Mouse (Mus musculus) midbrain, embryonic 10.5 days (tissue): ENCODE measurements around the gene Nepro. TPM values are rescaled to one million over a fixed set of nuclear protein-coding genes. Genes with fewer than 3 reads are reported as not detected.
A peak's percentile ranks its signal among the peaks of the same experiment; 100 is the strongest.

ENCODE experiments used
- DNase-seq: peaks from one replicate; pipeline ENCODE4 v3.0.0-alpha.2; 2017; ENCODE audit warnings: low spot score
- H3K27ac ChIP-seq: fragments of 300-500 bp; sonication (generic); replicated peaks from 2 replicates; pipeline ENCODE4 v1.5.1; 2016; ENCODE audit warnings: mild to moderate bottlenecking
- H3K27me3 ChIP-seq: fragments of 300-500 bp; sonication (generic); 2 replicates; pipeline ENCODE4 v1.6.1; 2016; ENCODE audit warnings: low read depth, mild to moderate bottlenecking; ENCODE audit not compliant: poor library complexity, severe bottlenecking
- H3K36me3 ChIP-seq: fragments of 300-500 bp; sonication (generic); 2 replicates; pipeline ENCODE4 v1.6.1; 2016; ENCODE audit warnings: mild to moderate bottlenecking, moderate library complexity
- H3K4me1 ChIP-seq: fragments of 300-500 bp; sonication (generic); 2 replicates; pipeline ENCODE4 v1.6.1; 2016
- H3K4me3 ChIP-seq: fragments of 300-500 bp; sonication (generic); 2 replicates; pipeline ENCODE4 v1.5.1; 2016; ENCODE audit warnings: mild to moderate bottlenecking, moderate library complexity
- H3K9me3 ChIP-seq: fragments of 300-500 bp; sonication (generic); replicated peaks from 2 replicates; pipeline ENCODE4 v1.6.1; 2016; ENCODE audit warnings: mild to moderate bottlenecking
- WGBS: fragments of 180-500 bp; shearing (Covaris S2); methylation state at CpG from one replicate; pipeline ENCODE4 v1.1.7; 2016; 5-methylcytosine and 5-hydroxymethylcytosine counted together
- polyA plus RNA-seq: library from polyadenylated mRNA; unstranded; fragments of >200 nt; fragmentation: Nextera tagmentation; extraction: Ambion mirVana; gene quantifications from 2 replicates; pipeline ENCODE4 v1.2.1, GENCODE M21; 2016

Nepro gene
- polyA plus RNA-seq, 1 experiment from 2014 or later: 14.0 TPM

DNA sequence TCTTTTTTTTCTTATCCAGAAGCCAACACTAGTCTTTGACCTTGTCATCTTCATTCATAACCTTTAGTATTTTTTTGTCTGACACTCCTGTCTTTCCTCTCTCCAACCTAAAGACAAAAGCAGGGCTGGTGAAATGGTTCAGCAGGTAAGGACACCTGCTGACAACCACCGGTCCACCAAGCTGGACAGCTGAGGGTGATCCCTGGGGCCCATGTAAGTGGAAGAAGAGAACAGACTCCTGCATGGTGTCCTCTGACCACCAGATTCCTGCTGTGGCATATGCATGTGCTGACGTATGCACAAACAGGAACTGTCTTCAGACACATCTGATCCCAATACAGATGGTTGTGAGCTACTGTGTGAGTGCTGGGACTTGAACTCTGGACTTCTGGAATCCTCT lies 33.0 kb upstream of the Nepro start:
- no peaks in the 10 kb centered on the region for H3K9me3 ChIP-seq
- WGBS: 79% methylated on average over 2 of the region's 2 CpGs
- H3K36me3 ChIP-seq: no peaks in the 10 kb centered on the region
- no peak overlapping the region for H3K4me3 ChIP-seq
- no peak for DNase-seq
- peaks cover 55% of the 10 kb centered on the region for H3K4me1 ChIP-seq
- no peak overlapping the region for H3K27ac ChIP-seq
- H3K27me3 ChIP-seq: no peaks in the 10 kb centered on the region; the same call in 1 of the 2 replicates

DNA sequence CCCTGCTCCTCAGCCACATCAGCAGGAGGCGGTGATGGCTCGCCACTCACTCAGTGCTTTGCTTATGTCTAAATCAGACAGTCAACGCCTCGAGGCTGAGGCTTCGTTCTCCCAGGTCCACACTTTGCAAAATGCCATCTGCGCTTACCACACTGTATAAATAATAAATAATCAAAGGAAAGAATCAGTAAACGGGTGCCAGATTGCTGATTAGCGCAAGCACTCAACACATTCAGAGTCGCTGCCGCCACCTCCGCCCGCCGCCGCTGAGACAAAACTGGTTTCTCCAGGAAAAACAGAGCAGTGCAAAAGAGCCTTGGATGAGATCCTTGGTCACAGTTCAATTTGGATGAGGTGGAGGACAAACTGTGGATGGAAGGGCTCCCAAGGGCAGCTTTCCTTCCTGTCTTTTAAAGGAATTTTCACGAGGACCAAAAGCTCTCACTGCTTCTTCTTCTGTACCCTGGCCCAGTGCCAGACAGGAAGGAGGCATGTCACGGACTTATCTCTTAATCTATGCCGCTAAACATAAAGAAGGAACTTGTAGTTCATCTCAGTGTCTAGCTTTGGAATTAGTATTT lies 32.5 kb upstream of the Nepro start:
- Histone ChIP-seq H3K4me3 (no peak overlapping the region), H3K4me1 (peaks cover 52% of the 10 kb centered on the region), H3K27ac (peak overlapping the region; percentile 50; the same call in 1 of the 2 replicates), H3K36me3 (no peaks in the 10 kb centered on the region), H3K9me3 (no peaks in the 10 kb centered on the region), H3K27me3 (no peaks in the 10 kb centered on the region; the same call in 1 of the 2 replicates)
- no peak for DNase-seq
- WGBS: 75% methylated on average over 17 of the region's 17 CpGs

DNA sequence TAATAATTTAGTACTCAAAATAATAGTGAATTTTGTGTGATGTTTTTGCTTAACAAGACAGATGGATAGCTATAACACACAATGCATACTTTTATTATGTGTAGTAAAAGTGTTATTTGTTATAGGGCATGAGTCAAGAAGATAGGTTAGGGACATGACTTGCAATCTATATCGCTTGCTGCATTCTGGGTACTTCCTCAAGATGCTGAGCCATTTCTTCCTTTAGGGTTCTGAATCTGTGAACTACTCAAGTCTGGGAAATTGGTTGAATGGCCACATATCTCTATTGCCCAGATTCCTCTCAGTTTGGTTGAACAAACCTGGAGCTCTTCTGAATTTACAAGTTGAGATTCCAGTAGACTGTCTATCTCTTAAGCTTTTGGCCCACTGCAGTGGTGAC lies 31.6 kb upstream of the Nepro start:
- Histone ChIP-seq H3K4me1 (peaks cover 43% of the 10 kb centered on the region), H3K27me3 (no peaks in the 10 kb centered on the region; the same call in 1 of the 2 replicates), H3K9me3 (no peaks in the 10 kb centered on the region), H3K36me3 (no peaks in the 10 kb centered on the region), H3K27ac (no peak overlapping the region), H3K4me3 (no peak overlapping the region)
- WGBS: 87% methylated on average over 1 of the region's 1 CpGs
- DNase-seq: no peak

GRCm38 (mm10) chr16:44693695-44694094 lies 30.4 kb upstream of the Nepro start:
- WGBS: 68% methylated on average over 6 of the region's 6 CpGs
- DNase-seq: no peak

DNA sequence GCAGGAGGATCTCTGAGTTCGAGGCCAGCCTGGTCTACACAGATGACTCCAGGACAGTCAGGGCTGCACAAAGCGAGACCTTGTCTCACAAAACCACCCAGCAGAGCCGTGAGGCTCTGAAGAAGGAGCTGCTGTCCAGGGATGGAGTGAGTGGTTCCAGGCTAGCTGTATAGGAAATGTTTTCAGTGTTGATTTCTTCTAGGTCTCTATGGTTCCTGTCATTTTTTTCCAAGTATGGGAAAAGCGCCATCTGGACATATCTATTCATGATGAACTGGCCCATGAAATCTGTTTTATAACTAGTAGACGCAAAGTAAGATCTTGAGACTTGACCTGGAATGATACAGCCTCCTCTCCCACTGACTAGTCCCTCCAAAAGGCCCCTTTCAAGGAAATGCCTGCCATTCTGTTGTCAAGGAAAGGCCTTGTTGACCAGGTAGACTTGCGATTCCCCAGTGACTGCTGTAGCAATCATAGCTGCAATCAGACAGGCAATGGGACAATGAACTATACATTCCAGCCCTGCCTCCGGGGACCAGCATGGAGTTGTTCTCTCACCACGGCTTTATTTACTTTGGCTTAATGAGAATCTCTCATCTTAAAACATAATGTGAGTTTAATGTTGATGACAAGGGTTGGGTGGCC lies 28.8 kb upstream of the Nepro start:
- Histone ChIP-seq H3K27ac (peak overlapping the region; percentile 1), H3K9me3 (no peaks in the 10 kb centered on the region), H3K4me3 (no peak overlapping the region), H3K27me3 (no peaks in the 10 kb centered on the region), H3K36me3 (no peaks in the 10 kb centered on the region), H3K4me1 (peaks cover 15% of the 10 kb centered on the region; the same call in 1 of the 2 replicates)
- no peak for DNase-seq
- 89% methylated on average over 8 of the region's 8 CpGs for WGBS

More at GRCm38 (mm10) chr16:44693695-44694094, 30.4 kb upstream of the Nepro start:
- no peaks in the 10 kb centered on the region for H3K36me3 ChIP-seq
- peaks cover 32% of the 10 kb centered on the region for H3K4me1 ChIP-seq
- H3K27ac ChIP-seq: no peak overlapping the region
- no peak overlapping the region for H3K4me3 ChIP-seq
- H3K27me3 ChIP-seq: no peaks in the 10 kb centered on the region; the same call in 1 of the 2 replicates
- H3K9me3 ChIP-seq: no peaks in the 10 kb centered on the region

- no peaks in the 10 kb centered on the region for H3K36me3 ChIP-seq
- no peaks in the 10 kb centered on the region for H3K27me3 ChIP-seq
- 62% methylated on average over 12 of the region's 12 CpGs for WGBS
- H3K4me1 ChIP-seq: peaks cover 12% of the 10 kb centered on the region; the same call in 1 of the 2 replicates
- H3K4me3 ChIP-seq: no peak overlapping the region
- no peak for DNase-seq
- peak overlapping the region; percentile 38 for H3K27ac ChIP-seq
- H3K9me3 ChIP-seq: no peaks in the 10 kb centered on the region
Measured at GRCm38 (mm10) chr16:44695859-44696620, 28.1 kb upstream of the Nepro start.

GRCm38 (mm10) chr16:44697473-44698205 lies 26.5 kb upstream of the Nepro start:
- no peak overlapping the region for H3K27ac ChIP-seq
- no peak overlapping the region for H3K4me3 ChIP-seq
- DNase-seq: no peak
- H3K36me3 ChIP-seq: no peaks in the 10 kb centered on the region
- no peaks in the 10 kb centered on the region for H3K27me3 ChIP-seq
- H3K4me1 ChIP-seq: peaks cover 9% of the 10 kb centered on the region
- 94% methylated on average over 5 of the region's 5 CpGs for WGBS
- H3K9me3 ChIP-seq: no peaks in the 10 kb centered on the region

DNA sequence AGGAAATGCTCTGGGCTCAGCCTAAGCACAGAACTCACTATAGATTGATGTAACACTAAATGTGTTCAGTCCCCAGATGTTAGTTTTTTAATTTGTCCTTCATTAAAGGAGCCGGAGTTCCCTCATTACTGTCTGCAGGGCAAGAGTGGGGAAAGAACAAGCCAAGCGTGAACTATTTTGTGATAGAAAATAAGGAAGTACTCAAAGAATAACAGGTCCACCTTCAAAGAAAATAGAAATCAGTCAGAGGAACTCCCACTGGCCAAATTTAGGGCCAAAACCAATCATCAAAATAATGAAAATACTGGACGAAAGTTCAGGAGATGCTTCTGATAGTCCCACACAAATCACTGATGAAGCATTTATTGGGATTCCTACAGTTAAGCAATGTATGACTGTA lies 22.9 kb upstream of the Nepro start:
- H3K36me3 ChIP-seq: no peaks in the 10 kb centered on the region
- H3K27me3 ChIP-seq: no peaks in the 10 kb centered on the region
- 88% methylated on average over 3 of the region's 3 CpGs for WGBS
- no peak for DNase-seq
- peaks cover 12% of the 10 kb centered on the region for H3K4me1 ChIP-seq
- no peak overlapping the region for H3K4me3 ChIP-seq
- H3K27ac ChIP-seq: no peak overlapping the region
- H3K9me3 ChIP-seq: no peaks in the 10 kb centered on the region

GRCm38 (mm10) chr16:44702272-44702671 lies 21.8 kb upstream of the Nepro start:
- Histone ChIP-seq H3K4me1 (peaks cover 10% of the 10 kb centered on the region; the same call in 1 of the 2 replicates), H3K36me3 (no peaks in the 10 kb centered on the region), H3K9me3 (no peaks in the 10 kb centered on the region), H3K27me3 (no peaks in the 10 kb centered on the region), H3K4me3 (no peak overlapping the region), H3K27ac (no peak overlapping the region)
- DNase-seq: no peak
- 71% methylated on average over 5 of the region's 5 CpGs for WGBS

DNA sequence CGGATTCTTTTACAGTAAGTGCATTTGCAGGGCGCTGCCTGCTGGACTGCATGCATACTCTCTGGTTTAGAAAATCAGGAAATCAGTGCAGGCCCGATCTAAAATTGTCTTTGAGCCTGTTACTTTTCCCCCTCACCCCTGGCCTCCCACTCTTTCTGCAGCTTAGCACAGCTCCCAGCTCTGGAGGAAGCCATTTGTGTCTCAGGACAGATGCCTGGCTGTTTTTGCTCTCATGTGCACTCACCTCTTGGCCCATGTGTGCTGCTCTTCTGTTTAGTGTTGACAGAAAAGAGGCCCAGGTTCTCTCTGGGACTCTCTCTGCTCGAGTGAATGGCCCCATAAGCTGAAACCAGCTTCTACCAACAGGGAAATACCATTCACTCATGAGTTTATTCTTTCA lies 20.6 kb upstream of the Nepro start:
- peaks cover 10% of the 10 kb centered on the region; the same call in 1 of the 2 replicates for H3K4me1 ChIP-seq
- DNase-seq: no peak
- no peaks in the 10 kb centered on the region for H3K27me3 ChIP-seq
- H3K4me3 ChIP-seq: no peak overlapping the region
- H3K36me3 ChIP-seq: no peaks in the 10 kb centered on the region
- peak overlapping the region; percentile 46; the same call in 1 of the 2 replicates for H3K27ac ChIP-seq
- 76% methylated on average over 4 of the region's 4 CpGs for WGBS
- no peaks in the 10 kb centered on the region for H3K9me3 ChIP-seq

DNA sequence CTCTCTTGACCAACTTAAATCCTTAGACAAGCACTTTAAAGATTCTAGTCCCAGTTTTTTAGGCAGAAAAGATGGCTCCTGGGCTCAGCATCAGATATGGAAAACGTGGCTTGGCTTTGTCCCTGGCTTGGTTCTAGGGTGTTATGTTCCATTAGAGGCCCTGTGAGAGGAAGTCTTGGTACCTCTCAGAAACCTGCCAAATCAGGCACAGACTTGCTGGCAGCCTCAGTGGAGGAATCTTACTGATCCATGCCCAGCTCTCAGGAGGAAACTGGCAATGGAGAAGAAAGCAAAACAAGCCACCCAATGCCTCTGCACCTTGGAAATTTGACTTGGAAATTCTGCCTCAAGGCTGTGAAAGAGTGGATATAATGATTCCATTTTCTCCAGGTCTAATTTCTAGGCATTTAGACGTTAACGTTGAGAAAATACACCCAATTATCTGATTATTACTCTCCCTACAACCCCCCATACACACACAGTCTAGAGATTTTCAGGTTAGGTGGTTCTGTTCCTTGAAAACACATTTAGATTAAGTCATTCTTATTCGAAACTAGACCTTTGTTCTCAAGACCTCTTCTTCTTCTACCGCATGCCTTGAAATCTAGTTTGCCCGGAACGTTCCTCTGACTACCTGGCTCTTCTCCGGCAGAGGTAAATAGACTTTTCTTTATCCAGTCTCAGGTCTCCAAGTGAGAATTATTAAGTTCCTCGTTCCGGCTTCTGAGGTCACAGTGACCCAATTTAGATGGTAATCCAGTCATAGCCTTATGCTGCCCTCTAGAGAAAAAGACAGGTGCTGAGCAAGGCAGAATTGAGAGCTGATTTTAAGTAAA lies 7.6 kb upstream of the Nepro start:
- no peaks in the 10 kb centered on the region for H3K9me3 ChIP-seq
- peak overlapping the region; percentile 70 for H3K27ac ChIP-seq
- peaks cover 13% of the 10 kb centered on the region for H3K4me1 ChIP-seq
- no peak for DNase-seq
- peaks cover 16% of the 10 kb centered on the region for H3K36me3 ChIP-seq
- 50% methylated on average over 10 of the region's 10 CpGs for WGBS
- no peaks in the 10 kb centered on the region for H3K27me3 ChIP-seq
- no peak overlapping the region for H3K4me3 ChIP-seq
